Mouse (Mus musculus) intestine, postnatal 0 days (tissue): ENCODE results near the gene Gm11099. TPM values are rescaled to one million over a fixed set of nuclear protein-coding genes. Genes with fewer than 3 reads are reported as not detected.

Experiments
- ATAC-seq: fragments of 200-750 bp; cut with Nextera tagmentation; 2 replicates; pipeline ENCODE4 v1.8.0; 2017; ENCODE audit warnings: mild to moderate bottlenecking, moderate TSS enrichment, moderate library complexity
- H3K27ac ChIP-seq: fragments of 300-500 bp; sonication (generic); 2 replicates; pipeline ENCODE4 v1.5.1; 2014; ENCODE audit warnings: mild to moderate bottlenecking, low read depth, low read length, moderate library complexity
- H3K27me3 ChIP-seq: fragments of 300-500 bp; sonication (generic); replicated peaks from 2 replicates; pipeline ENCODE4 v1.6.1; 2014; ENCODE audit warnings: low read length, mixed read lengths; ENCODE audit not compliant: control insufficient read depth, insufficient read depth
- H3K36me3 ChIP-seq: fragments of 300-500 bp; sonication (generic); 2 replicates; pipeline ENCODE4 v1.6.1; 2014; ENCODE audit warnings: mild to moderate bottlenecking, moderate library complexity; ENCODE audit not compliant: control insufficient read depth, insufficient read depth
- H3K4me1 ChIP-seq: fragments of 300-500 bp; sonication (generic); replicated peaks from 2 replicates; pipeline ENCODE4 v1.6.1; 2014; ENCODE audit warnings: antibody characterized with exemption, low read length, mixed read lengths; ENCODE audit not compliant: control insufficient read depth, insufficient read depth
- H3K4me2 ChIP-seq: fragments of 300-500 bp; sonication (generic); replicated peaks from 2 replicates; pipeline ENCODE4 v1.6.1; 2014; ENCODE audit warnings: low read depth, mild to moderate bottlenecking, moderate library complexity
- H3K4me3 ChIP-seq: fragments of 300-500 bp; sonication (generic); 2 replicates; pipeline ENCODE4 v1.5.1; 2014; ENCODE audit warnings: low read depth, low read length
- H3K9ac ChIP-seq: fragments of 300-500 bp; sonication (generic); 2 replicates; pipeline ENCODE4 v1.6.1; 2014; ENCODE audit warnings: mild to moderate bottlenecking, low read depth, low read length
- H3K9me3 ChIP-seq: fragments of 300-500 bp; sonication (generic); 2 replicates; pipeline ENCODE4 v1.6.1; 2016; ENCODE audit warnings: mixed run types; ENCODE audit not compliant: control insufficient read depth
- CTCF ChIP-seq: sonication (generic); IDR thresholded peaks from 2 replicates; pipeline ENCODE4 v1.5.1; 2016; ENCODE audit warnings: low read depth, mild to moderate bottlenecking, control low read depth, antibody characterized with exemption, moderate library complexity
- WGBS: fragments of 180-500 bp; shearing (Covaris S2); extraction: QIAGEN DNeasy Blood & Tissue Kit; methylation state at CpG from one replicate; pipeline ENCODE4 v1.1.7; 2014; 5-methylcytosine and 5-hydroxymethylcytosine counted together
- polyA plus RNA-seq: library from polyadenylated mRNA; unstranded; fragments of >200 nt; fragmentation: Nextera tagmentation; extraction: Ambion mirVana; gene quantifications from 2 replicates; pipeline ENCODE4 v1.2.1, GENCODE M21; 2015

Gm11099 gene
- polyA plus RNA-seq, 1 experiment from 2014 or later, result not detected

GRCm38 (mm10) chr2:58925551-58925950 is 66.3 kb downstream of the Gm11099 start:
- WGBS, result 97% methylated on average over 2 of the region's 2 CpGs
- no peak overlapping the region for H3K4me2 ChIP-seq

GRCm38 (mm10) chr2:58941361-58941760 is 82.1 kb downstream of the Gm11099 start:
- TF ChIP-seq CTCF, result no peak
- Histone ChIP-seq H3K27me3 (no peaks in the 10 kb centered on the region), H3K4me1 (no peaks in the 10 kb centered on the region), H3K27ac (no peak overlapping the region), H3K9me3 (no peaks in the 10 kb centered on the region), H3K4me3 (no peak overlapping the region), H3K9ac (no peak overlapping the region), H3K36me3 (no peaks in the 10 kb centered on the region), H3K4me2 (no peak overlapping the region)
- ATAC-seq, result no peak
- WGBS, result 89% methylated on average over 4 of the region's 4 CpGs

More at GRCm38 (mm10) chr2:58925551-58925950, 66.3 kb downstream of the Gm11099 start:
- Histone ChIP-seq H3K36me3 (no peaks in the 10 kb centered on the region), H3K4me3 (no peak overlapping the region), H3K9me3 (no peaks in the 10 kb centered on the region), H3K9ac (no peak overlapping the region), H3K27me3 (no peaks in the 10 kb centered on the region), H3K4me1 (no peaks in the 10 kb centered on the region), H3K27ac (no peak overlapping the region)
- ATAC-seq, result no peak
- TF ChIP-seq CTCF, result no peak

- Histone ChIP-seq H3K4me1 (no peaks in the 10 kb centered on the region), H3K4me2 (no peak overlapping the region), H3K4me3 (no peak overlapping the region), H3K9me3 (no peaks in the 10 kb centered on the region), H3K36me3 (no peaks in the 10 kb centered on the region), H3K27me3 (no peaks in the 10 kb centered on the region), H3K9ac (no peak overlapping the region), H3K27ac (no peak overlapping the region)
- no peak for TF ChIP-seq CTCF
- no peak for ATAC-seq
- WGBS, result 84% methylated on average over 7 of the region's 7 CpGs
These were observed 89.6 kb downstream of the Gm11099 start for GRCm38 (mm10) chr2:58948796-58949195.

GRCm38 (mm10) chr2:58952101-58952500 is 92.9 kb downstream of the Gm11099 start:
- no peaks in the 10 kb centered on the region for H3K4me1 ChIP-seq
- H3K27me3 ChIP-seq, result no peaks in the 10 kb centered on the region
- no peak overlapping the region for H3K4me3 ChIP-seq
- H3K9ac ChIP-seq, result no peak overlapping the region
- TF ChIP-seq CTCF, result no peak
- H3K4me2 ChIP-seq, result no peak overlapping the region
- 93% methylated on average over 3 of the region's 3 CpGs for WGBS
- no peak for ATAC-seq
- H3K9me3 ChIP-seq, result no peaks in the 10 kb centered on the region
- H3K27ac ChIP-seq, result no peak overlapping the region
- no peaks in the 10 kb centered on the region for H3K36me3 ChIP-seq

GRCm38 (mm10) chr2:58956351-58956750 is 97.1 kb downstream of the Gm11099 start:
- Histone ChIP-seq H3K4me2 (no peak overlapping the region), H3K4me1 (no peaks in the 10 kb centered on the region)
- WGBS, result 94% methylated on average over 2 of the region's 2 CpGs

GRCm38 (mm10) chr2:58956770-58957300 is 97.6 kb downstream of the Gm11099 start:
- no peaks in the 10 kb centered on the region for H3K4me1 ChIP-seq
- H3K36me3 ChIP-seq, result no peaks in the 10 kb centered on the region
- TF ChIP-seq CTCF, result no peak
- H3K4me2 ChIP-seq, result no peak overlapping the region
- no peak overlapping the region for H3K4me3 ChIP-seq
- 64% methylated on average over 2 of the region's 2 CpGs for WGBS
- no peak overlapping the region for H3K9ac ChIP-seq
- H3K27me3 ChIP-seq, result no peaks in the 10 kb centered on the region
- H3K9me3 ChIP-seq, result no peaks in the 10 kb centered on the region
- no peak for ATAC-seq
- H3K27ac ChIP-seq, result no peak overlapping the region

More at GRCm38 (mm10) chr2:58956351-58956750, 97.1 kb downstream of the Gm11099 start:
- Histone ChIP-seq H3K9ac (no peak overlapping the region), H3K27ac (no peak overlapping the region), H3K27me3 (no peaks in the 10 kb centered on the region), H3K9me3 (no peaks in the 10 kb centered on the region), H3K4me3 (no peak overlapping the region), H3K36me3 (no peaks in the 10 kb centered on the region)
- TF ChIP-seq CTCF, result no peak
- no peak for ATAC-seq
